Mouse (Mus musculus) lung, embryonic 15.5 days (tissue): ENCODE measurements around the gene Coro7. TPM values are rescaled to one million over a fixed set of nuclear protein-coding genes. Genes with fewer than 3 reads are reported as not detected.

Experiments
- ATAC-seq: fragments of 200-750 bp; cut with Nextera tagmentation; 2 replicates; pipeline ENCODE4 v1.8.0; 2017; ENCODE audit warnings: moderate number of reproducible peaks, borderline replicate concordance; ENCODE audit not compliant: low FRiP score, low TSS enrichment; ENCODE audit errors: extremely low read depth
- H3K27ac ChIP-seq: fragments of 300-500 bp; sonication (generic); 2 replicates; pipeline ENCODE4 v1.5.1; 2015; ENCODE audit warnings: moderate library complexity, mild to moderate bottlenecking, inconsistent platforms
- H3K27me3 ChIP-seq: fragments of 300-500 bp; sonication (generic); 2 replicates; pipeline ENCODE4 v1.6.1; 2015; ENCODE audit warnings: inconsistent platforms
- H3K36me3 ChIP-seq: fragments of 300-500 bp; sonication (generic); 2 replicates; pipeline ENCODE4 v1.6.1; 2015; ENCODE audit warnings: inconsistent platforms
- H3K4me1 ChIP-seq: fragments of 300-500 bp; sonication (generic); 2 replicates; pipeline ENCODE4 v1.6.1; 2015; ENCODE audit warnings: inconsistent platforms
- H3K4me2 ChIP-seq: fragments of 300-500 bp; sonication (generic); 2 replicates; pipeline ENCODE4 v1.6.1; 2015; ENCODE audit warnings: inconsistent platforms, mild to moderate bottlenecking, moderate library complexity
- H3K4me3 ChIP-seq: fragments of 300-500 bp; sonication (generic); 2 replicates; pipeline ENCODE4 v1.5.1; 2015; ENCODE audit warnings: mild to moderate bottlenecking, inconsistent platforms
- H3K9ac ChIP-seq: fragments of 300-500 bp; sonication (generic); 2 replicates; pipeline ENCODE4 v1.6.1; 2015; ENCODE audit warnings: inconsistent platforms
- H3K9me3 ChIP-seq: fragments of 300-500 bp; sonication (generic); 2 replicates; pipeline ENCODE4 v1.6.1; 2016; ENCODE audit warnings: inconsistent platforms
- WGBS: fragments of 180-500 bp; shearing (Covaris S2); methylation state at CpG from one replicate; pipeline ENCODE4 v1.1.7; 2015; 5-methylcytosine and 5-hydroxymethylcytosine counted together
- polyA plus RNA-seq: library from polyadenylated mRNA; unstranded; fragments of >200 nt; fragmentation: Nextera tagmentation; extraction: Ambion mirVana; gene quantifications from 2 replicates; pipeline ENCODE4 v1.2.1, GENCODE M21; 2015

Coro7 gene
- polyA plus RNA-seq, 1 experiment from 2014 or later, result 15.2 TPM

DNA sequence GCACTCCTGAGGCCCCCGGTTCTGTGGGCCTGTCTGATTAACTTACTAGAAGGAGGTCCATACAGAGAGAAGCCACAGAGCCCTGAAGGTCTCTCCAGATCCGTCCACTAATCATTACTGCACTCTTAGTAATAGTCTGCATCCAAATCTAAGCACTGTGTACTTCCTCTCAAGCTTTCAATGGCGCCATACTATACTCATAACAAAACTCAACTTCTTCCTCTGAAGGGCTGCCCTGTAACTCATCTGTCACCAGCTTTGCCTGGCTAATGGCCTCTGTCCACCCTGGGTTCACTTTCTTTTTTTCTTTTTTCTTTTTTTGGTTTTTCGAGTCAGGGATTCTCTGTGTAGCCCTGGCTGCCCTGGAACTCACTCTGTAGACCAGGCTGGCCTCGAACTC, 1.5 kb downstream of the Coro7 start:
- H3K36me3 ChIP-seq, result peaks cover 15% of the 10 kb centered on the region
- peak overlapping the region; percentile 84; the same call in 1 of the 2 replicates for H3K4me2 ChIP-seq
- no peak for ATAC-seq
- no peak overlapping the region for H3K4me3 ChIP-seq
- H3K4me1 ChIP-seq, result peaks cover 13% of the 10 kb centered on the region
- H3K9ac ChIP-seq, result no peak overlapping the region
- WGBS, result 71% methylated on average over 5 of the region's 5 CpGs
- H3K27ac ChIP-seq, result no peak overlapping the region
- H3K9me3 ChIP-seq, result no peaks in the 10 kb centered on the region
- H3K27me3 ChIP-seq, result no peaks in the 10 kb centered on the region

DNA sequence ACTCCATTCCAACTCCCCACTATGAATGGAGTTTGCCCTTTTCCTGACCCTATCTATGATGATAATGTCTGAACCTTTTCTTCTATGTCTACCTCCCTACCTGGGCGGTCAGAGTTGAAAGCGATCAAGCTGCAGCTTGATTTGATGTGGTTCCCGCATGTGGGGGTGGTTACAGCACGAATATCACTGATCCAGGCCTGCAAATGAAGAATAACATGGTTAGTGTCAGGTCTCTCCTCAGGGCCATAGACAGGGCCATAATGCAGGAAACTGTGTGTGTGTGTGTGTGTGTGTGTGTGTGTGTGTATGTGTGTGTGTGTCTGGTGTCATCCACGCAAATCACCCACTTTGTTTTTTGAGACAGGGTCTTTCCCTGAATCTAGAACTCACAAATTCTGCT, 2.7 kb downstream of the Coro7 start:
- no peak for ATAC-seq
- 94% methylated on average over 5 of the region's 5 CpGs for WGBS
- peaks cover 13% of the 10 kb centered on the region for H3K4me1 ChIP-seq
- H3K36me3 ChIP-seq, result peaks cover 15% of the 10 kb centered on the region
- H3K9ac ChIP-seq, result no peak overlapping the region
- H3K4me3 ChIP-seq, result no peak overlapping the region
- no peaks in the 10 kb centered on the region for H3K27me3 ChIP-seq
- no peak overlapping the region for H3K27ac ChIP-seq
- no peaks in the 10 kb centered on the region for H3K9me3 ChIP-seq
- no peak overlapping the region for H3K4me2 ChIP-seq

DNA sequence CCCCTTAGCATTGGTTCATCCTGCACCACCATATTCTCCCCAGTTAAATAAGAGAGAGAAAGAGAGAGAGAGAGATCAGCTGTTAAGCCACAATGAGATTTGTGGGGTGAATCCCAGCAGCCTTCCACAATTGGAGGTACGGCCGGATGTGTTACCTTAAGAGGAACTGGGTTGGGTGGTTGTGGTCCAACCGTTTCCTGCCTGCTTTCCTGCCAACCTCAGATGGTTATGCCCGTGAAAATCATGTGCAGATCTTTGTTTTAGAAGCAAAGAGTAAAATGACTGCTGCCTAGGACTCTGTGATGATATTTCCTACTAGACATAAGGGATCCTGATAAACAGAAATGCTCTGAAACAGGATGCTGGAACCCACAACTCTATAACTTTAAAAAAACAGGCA, 5.5 kb downstream of the Coro7 start:
- Histone ChIP-seq H3K4me2 (no peak overlapping the region), H3K36me3 (peaks cover 20% of the 10 kb centered on the region), H3K27ac (no peak overlapping the region), H3K4me3 (no peak overlapping the region), H3K27me3 (no peaks in the 10 kb centered on the region), H3K9ac (no peak overlapping the region), H3K4me1 (peaks cover 9% of the 10 kb centered on the region), H3K9me3 (no peaks in the 10 kb centered on the region)
- WGBS, result 78% methylated on average over 4 of the region's 4 CpGs
- no peak for ATAC-seq

DNA sequence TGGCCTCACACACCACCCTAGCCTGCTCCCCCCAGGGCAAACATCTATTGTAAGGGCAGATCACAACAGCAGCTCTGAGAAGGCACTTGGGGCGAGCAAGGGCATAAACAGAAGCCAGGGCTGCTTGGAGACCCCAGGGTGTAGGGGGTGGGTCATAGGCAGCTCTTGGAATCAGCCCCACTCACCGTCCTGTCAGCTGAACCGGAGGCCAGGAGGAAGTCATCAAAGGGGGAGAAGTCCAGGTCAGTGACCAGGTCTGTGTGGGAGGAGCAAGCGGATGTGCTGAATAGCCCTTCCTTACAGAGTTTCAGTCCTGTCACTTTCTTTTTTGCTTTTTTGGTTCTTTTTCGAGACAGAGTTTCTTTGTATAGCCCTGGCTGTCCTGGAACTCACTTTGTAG, 9.3 kb downstream of the Coro7 start:
- Histone ChIP-seq H3K27me3 (no peaks in the 10 kb centered on the region), H3K4me2 (no peak overlapping the region), H3K9me3 (no peaks in the 10 kb centered on the region), H3K36me3 (peaks cover 29% of the 10 kb centered on the region), H3K27ac (no peak overlapping the region), H3K9ac (no peak overlapping the region), H3K4me1 (no peaks in the 10 kb centered on the region), H3K4me3 (no peak overlapping the region)
- ATAC-seq, result no peak
- 65% methylated on average over 5 of the region's 5 CpGs for WGBS

DNA sequence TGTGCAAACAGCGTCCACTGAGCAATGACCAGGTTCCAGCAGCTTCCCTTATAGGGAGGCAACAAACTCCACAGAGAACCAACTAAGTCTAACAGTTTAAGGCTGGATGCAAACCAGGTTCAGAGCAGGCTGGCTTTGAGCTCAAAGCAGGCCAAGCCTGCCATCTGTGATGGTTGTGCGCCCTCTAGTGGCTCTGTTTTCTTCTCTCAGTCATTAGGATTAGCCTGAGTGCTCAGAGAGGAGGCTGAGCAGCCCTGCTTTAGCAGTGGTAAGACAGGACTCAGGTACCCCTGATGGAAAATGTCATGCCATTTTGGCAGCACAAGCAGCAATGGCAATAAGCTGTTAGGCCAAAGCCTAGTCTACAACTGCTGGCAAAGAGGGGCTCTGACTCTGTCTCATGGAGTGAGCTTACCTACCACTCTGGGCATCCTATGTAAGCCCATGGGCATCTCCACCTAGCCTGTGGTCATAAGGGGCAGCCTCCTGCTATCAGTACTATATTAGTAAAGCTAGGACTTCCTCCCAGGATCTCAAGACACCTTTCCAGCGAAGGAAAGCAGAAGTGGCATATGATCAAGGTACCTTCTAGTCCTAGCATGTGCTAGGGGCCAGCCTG, 12.3 kb downstream of the Coro7 start:
- WGBS, result 23% methylated on average over 3 of the region's 3 CpGs
- Histone ChIP-seq H3K9me3 (no peaks in the 10 kb centered on the region), H3K27ac (no peak overlapping the region), H3K36me3 (peaks cover 23% of the 10 kb centered on the region), H3K27me3 (no peaks in the 10 kb centered on the region), H3K4me1 (no peaks in the 10 kb centered on the region), H3K4me3 (no peak overlapping the region), H3K9ac (peak overlapping the region; percentile 1; the same call in 1 of the 2 replicates), H3K4me2 (no peak overlapping the region)
- peak; percentile 81; the same call in 1 of the 2 replicates for ATAC-seq

DNA sequence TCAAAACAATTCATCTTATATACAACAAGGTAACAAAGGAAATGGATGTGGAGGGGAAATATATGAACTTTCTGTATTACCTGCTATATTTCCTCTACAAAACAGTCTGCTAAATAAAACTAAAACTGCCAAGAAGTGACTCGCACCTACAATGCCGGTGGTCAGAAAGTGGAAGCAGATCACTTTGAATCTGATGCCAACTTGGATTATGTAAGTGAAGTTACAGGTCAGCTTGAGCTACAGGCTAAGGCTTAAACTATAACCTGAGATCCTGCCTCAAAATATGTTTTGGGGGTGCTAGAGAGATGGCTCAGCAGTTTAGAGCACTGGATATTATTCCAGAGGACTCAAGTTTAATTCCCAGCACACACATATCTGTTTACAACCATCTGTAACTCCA, 13.9 kb downstream of the Coro7 start:
- Histone ChIP-seq H3K9me3 (no peaks in the 10 kb centered on the region), H3K36me3 (peaks cover 29% of the 10 kb centered on the region), H3K4me3 (no peak overlapping the region), H3K27ac (no peak overlapping the region), H3K27me3 (no peaks in the 10 kb centered on the region), H3K4me2 (no peak overlapping the region), H3K4me1 (no peaks in the 10 kb centered on the region), H3K9ac (no peak overlapping the region)
- ATAC-seq, result no peak
- WGBS, result 92% methylated on average over 2 of the region's 2 CpGs

DNA sequence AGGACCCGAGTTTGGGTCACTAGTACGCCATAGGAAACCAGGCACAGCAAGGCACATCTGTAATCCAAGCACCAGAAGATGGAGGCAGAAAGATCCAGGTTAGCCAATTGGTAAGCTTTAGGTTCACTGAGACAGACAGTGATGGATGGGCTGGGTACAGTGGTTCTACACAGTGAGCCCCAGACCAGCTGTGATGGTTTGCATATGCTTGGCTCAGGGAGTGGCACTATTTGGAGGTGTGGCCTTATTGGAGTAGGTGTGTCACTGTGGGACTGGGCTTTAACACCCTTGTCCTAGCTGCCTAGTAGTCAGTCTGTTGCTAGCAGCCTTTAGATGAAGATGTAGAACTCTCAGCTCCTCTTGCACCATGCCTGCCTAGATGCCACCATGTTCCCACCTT, 15.8 kb downstream of the Coro7 start:
- Histone ChIP-seq H3K9me3 (no peaks in the 10 kb centered on the region), H3K4me3 (no peak overlapping the region), H3K9ac (no peak overlapping the region), H3K4me1 (peaks cover 7% of the 10 kb centered on the region), H3K27me3 (no peaks in the 10 kb centered on the region), H3K27ac (no peak overlapping the region), H3K36me3 (peaks cover 24% of the 10 kb centered on the region), H3K4me2 (no peak overlapping the region)
- WGBS, result 79% methylated on average over 2 of the region's 2 CpGs
- no peak for ATAC-seq

DNA sequence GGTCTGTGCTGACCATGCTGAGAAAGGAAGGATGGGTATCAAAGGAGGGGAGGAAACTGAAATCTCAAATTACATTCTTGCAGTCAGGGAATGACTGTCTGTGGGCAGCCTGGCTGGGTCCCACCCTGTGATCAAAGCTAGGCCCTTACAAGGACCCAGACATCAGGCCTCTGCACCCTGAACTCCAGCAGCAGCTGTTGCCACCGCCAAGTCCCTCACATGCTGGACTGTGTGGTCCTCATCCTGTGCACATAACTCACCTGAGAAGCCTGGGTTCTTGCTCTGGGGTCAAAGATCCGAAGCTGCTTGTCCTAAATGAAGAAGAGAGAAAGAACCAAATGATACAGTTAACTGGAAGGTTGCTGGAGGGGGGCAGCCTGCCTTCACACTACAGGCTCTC, 18.0 kb downstream of the Coro7 start:
- H3K36me3 ChIP-seq, result peaks cover 16% of the 10 kb centered on the region; the same call in 1 of the 2 replicates
- no peak overlapping the region for H3K4me3 ChIP-seq
- H3K27ac ChIP-seq, result no peak overlapping the region
- H3K27me3 ChIP-seq, result no peaks in the 10 kb centered on the region
- H3K9ac ChIP-seq, result no peak overlapping the region
- peaks cover 11% of the 10 kb centered on the region for H3K4me1 ChIP-seq
- no peaks in the 10 kb centered on the region for H3K9me3 ChIP-seq
- no peak for ATAC-seq
- no peak overlapping the region for H3K4me2 ChIP-seq
- WGBS, result 79% methylated on average over 2 of the region's 2 CpGs

DNA sequence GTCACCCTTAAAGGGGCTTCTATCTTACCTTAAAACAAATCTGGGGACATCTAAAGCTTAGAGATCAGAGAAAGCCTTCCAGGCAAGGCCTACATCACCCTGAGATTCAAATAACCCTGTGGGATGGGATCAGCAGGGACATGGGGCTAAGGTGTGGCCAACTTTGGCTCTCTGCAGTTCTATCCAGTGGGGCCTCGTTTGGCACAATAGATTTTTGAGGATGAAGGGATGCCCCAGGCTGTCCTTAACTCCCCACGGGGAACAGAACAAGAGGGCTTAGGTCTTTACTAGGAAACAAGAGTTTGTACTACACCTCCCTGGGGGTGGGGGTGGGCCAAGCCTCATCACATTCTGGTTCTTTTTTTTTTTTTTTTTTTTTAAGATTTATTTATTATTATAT, 20.3 kb downstream of the Coro7 start:
- no peak for ATAC-seq
- H3K4me2 ChIP-seq, result peak overlapping the region; percentile 19; the same call in 1 of the 2 replicates

DNA sequence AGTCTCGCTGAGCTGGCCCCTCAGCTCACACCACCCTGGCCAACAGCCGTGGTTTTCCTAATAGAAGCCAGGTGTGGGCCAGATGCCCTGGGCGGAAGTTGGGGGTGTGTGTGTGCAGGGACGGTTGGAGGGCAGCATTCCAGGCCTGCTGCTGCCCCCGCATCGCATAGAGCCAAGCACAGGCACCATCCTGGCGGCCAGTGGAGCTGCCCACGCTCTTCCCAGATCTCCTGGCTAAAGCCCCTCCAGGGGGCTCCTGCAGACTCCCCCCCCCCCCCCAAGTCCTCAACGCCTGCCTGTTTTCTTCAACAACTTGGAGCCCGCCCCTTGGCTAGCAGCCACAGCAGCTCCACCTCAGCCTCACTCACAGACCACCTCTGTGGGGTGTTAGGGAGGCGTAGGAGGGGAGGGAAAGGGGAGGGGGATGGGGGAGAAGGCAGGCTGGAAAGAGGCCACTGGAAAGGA, 20.8 kb downstream of the Coro7 start:
- ATAC-seq, result peak; percentile 60
- Histone ChIP-seq H3K36me3 (peaks cover 9% of the 10 kb centered on the region; the same call in 1 of the 2 replicates), H3K4me1 (peaks cover 23% of the 10 kb centered on the region), H3K27ac (peak overlapping the region; percentile 62), H3K9me3 (no peaks in the 10 kb centered on the region), H3K4me2 (peak overlapping the region; percentile 19; the same call in 1 of the 2 replicates), H3K9ac (no peak overlapping the region; the same call in 1 of the 2 replicates), H3K4me3 (no peak overlapping the region), H3K27me3 (no peaks in the 10 kb centered on the region)
- whole genome bisulfite sequencing, result 11% methylated on average over 11 of the region's 11 CpGs

More for the DNA sequence above, 20.3 kb downstream of the Coro7 start:
- Histone ChIP-seq H3K36me3 (peaks cover 9% of the 10 kb centered on the region; the same call in 1 of the 2 replicates), H3K9me3 (no peaks in the 10 kb centered on the region), H3K27ac (peak overlapping the region; percentile 62), H3K4me1 (peaks cover 23% of the 10 kb centered on the region), H3K27me3 (no peaks in the 10 kb centered on the region), H3K9ac (no peak overlapping the region; the same call in 1 of the 2 replicates), H3K4me3 (no peak overlapping the region)
- WGBS, result 22% methylated on average over 2 of the region's 2 CpGs

DNA sequence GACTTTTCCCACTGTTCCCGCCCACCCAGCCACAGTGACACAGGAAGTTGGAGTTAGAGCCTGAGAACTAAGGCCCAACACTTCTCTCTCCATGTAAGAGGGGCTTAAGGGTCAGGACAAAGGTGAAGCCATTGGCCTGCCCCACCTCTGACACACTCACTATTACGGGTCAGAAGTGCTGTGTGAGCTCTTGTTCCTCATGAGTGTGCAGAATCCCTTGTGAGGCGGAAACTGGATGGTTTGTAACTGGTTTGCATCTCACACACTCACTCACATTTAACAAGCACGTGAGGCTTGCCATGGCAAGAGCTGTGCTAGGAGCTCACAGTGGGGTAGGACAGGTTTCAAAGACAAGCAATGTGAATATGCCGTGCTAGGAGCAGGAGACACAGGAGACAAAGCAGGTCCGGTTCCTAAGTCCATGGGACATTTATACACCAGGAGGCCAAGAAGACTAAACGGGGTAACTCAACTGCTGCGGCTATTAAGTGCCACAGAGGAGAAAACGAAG, 23.0 kb downstream of the Coro7 start:
- Histone ChIP-seq H3K36me3 (peaks cover 19% of the 10 kb centered on the region; the same call in 1 of the 2 replicates), H3K4me1 (peaks cover 33% of the 10 kb centered on the region), H3K27ac (peak overlapping the region; percentile 51), H3K27me3 (no peaks in the 10 kb centered on the region), H3K9ac (no peak overlapping the region), H3K4me2 (no peak overlapping the region), H3K4me3 (no peak overlapping the region), H3K9me3 (no peaks in the 10 kb centered on the region)
- no peak for ATAC-seq
- 60% methylated on average over 9 of the region's 9 CpGs for WGBS

DNA sequence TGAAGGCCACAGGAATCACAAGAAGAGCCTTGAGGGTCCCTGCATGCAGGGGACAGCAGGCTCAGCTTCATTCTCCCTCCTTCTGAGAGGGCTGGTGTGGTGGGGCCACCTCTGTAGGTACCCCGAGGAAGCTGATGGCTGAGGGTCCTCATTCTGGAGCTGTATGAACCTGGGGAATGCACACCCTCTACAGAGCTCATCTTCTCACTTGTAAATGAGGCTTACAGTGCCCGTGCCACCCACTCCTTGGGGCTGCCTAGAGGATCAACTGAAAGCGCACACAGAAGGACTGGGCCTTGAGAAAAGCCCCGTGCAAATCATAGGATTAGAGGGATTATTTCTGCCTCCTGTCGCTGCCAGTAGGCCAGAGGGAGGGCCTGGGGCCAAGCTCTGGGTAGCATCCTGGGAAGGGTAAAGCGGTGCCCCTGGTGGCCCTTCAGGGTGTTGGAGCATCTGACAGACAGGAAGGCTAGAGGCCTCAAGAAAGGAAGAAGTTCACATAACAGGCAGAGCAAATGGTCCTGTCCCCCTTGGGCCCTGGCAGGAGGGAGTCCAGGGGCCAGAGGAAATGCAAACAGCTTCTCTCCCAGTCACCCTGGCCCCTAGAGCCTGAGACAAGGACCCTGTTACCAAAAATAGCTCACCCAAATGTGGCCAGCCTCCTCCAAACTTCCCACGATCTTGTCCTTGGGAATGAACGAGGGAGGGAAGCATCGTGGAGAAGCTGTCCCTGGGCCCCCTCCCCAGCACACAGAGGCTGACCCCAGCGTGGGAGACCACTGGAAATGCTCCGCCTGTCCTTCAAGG, 23.6 kb downstream of the Coro7 start:
- H3K27me3 ChIP-seq, result no peaks in the 10 kb centered on the region
- no peak overlapping the region for H3K4me3 ChIP-seq
- H3K9ac ChIP-seq, result no peak overlapping the region
- H3K36me3 ChIP-seq, result peaks cover 22% of the 10 kb centered on the region; the same call in 1 of the 2 replicates
- H3K9me3 ChIP-seq, result no peaks in the 10 kb centered on the region
- peak overlapping the region; percentile 51 for H3K27ac ChIP-seq
- no peak for ATAC-seq
- no peak overlapping the region for H3K4me2 ChIP-seq
- peaks cover 39% of the 10 kb centered on the region for H3K4me1 ChIP-seq
- WGBS, result 29% methylated on average over 11 of the region's 11 CpGs
